Mouse (Mus musculus): ENCODE results near the gene Eras. TPM values are rescaled to one million over a fixed set of nuclear protein-coding genes. Genes with fewer than 3 reads are reported as not detected.

Eras gene
- polyA plus RNA-seq, 1 experiment from 2014 or later: not detected

Other genes starting within 250 kb of the Eras start
- 0.21 TPM in 1 of 2 replicates, not detected in the other for gene Magix, start 247.4 kb downstream of the Eras start, polyA plus RNA-seq (2014; fragmentation: Nextera tagmentation; extraction: Ambion mirVana)
- 40.9 and 43.4 TPM in 2 replicates for gene Gpkow, start 231.5 kb downstream of the Eras start, polyA plus RNA-seq (2014; fragmentation: Nextera tagmentation; extraction: Ambion mirVana)
- 16.7 and 20.6 TPM in 2 replicates for gene Wdr45, start 214.3 kb downstream of the Eras start, polyA plus RNA-seq (2014; fragmentation: Nextera tagmentation; extraction: Ambion mirVana)
- gene Gm45208, start 206.4 kb downstream of the Eras start, polyA plus RNA-seq (2014; fragmentation: Nextera tagmentation; extraction: Ambion mirVana): not detected in 2 replicates
- 85.7 and 99.5 TPM in 2 replicates for gene Praf2, start 200.2 kb downstream of the Eras start, polyA plus RNA-seq (2014; fragmentation: Nextera tagmentation; extraction: Ambion mirVana)
- gene Ccdc120, start 177.7 kb downstream of the Eras start, polyA plus RNA-seq (2014; fragmentation: Nextera tagmentation; extraction: Ambion mirVana): 21.4 and 22.8 TPM in 2 replicates
- gene Tfe3, start 166.0 kb downstream of the Eras start, polyA plus RNA-seq (2014; fragmentation: Nextera tagmentation; extraction: Ambion mirVana): 17.7 and 20.6 TPM in 2 replicates
- gene Gripap1, start 138.8 kb downstream of the Eras start, polyA plus RNA-seq (2014; fragmentation: Nextera tagmentation; extraction: Ambion mirVana): 34.4 and 41.7 TPM in 2 replicates
- 0.97 and 1.5 TPM in 2 replicates for gene Kcnd1, start 106.3 kb downstream of the Eras start, polyA plus RNA-seq (2014; fragmentation: Nextera tagmentation; extraction: Ambion mirVana)
- gene Otud5, start 87.2 kb downstream of the Eras start, polyA plus RNA-seq (2014; fragmentation: Nextera tagmentation; extraction: Ambion mirVana): 34.5 and 34.7 TPM in 2 replicates
- gene Pim2, start 50.3 kb downstream of the Eras start, polyA plus RNA-seq (2014; fragmentation: Nextera tagmentation; extraction: Ambion mirVana): 5.2 and 5.4 TPM in 2 replicates
- gene Slc35a2, start 44.6 kb downstream of the Eras start, polyA plus RNA-seq (2014; fragmentation: Nextera tagmentation; extraction: Ambion mirVana): 9.4 and 11.4 TPM in 2 replicates
- 137 and 151 TPM in 2 replicates for gene Pqbp1, start 29.3 kb downstream of the Eras start, polyA plus RNA-seq (2014; fragmentation: Nextera tagmentation; extraction: Ambion mirVana)
- 185 and 195 TPM in 2 replicates for gene Timm17b, start 29.2 kb downstream of the Eras start, polyA plus RNA-seq (2014; fragmentation: Nextera tagmentation; extraction: Ambion mirVana)
- gene Gm10491, start 20.8 kb downstream of the Eras start, polyA plus RNA-seq (2014; fragmentation: Nextera tagmentation; extraction: Ambion mirVana): not detected in 2 replicates
- gene Gm10490, start 19.1 kb downstream of the Eras start, polyA plus RNA-seq (2014; fragmentation: Nextera tagmentation; extraction: Ambion mirVana): not detected in 2 replicates
- 0.20 and 0.25 TPM in 2 replicates for gene Pcsk1n, start 8.8 kb downstream of the Eras start, polyA plus RNA-seq (2014; fragmentation: Nextera tagmentation; extraction: Ambion mirVana)
- 42.7 and 43.6 TPM in 2 replicates for gene Hdac6, start 19.3 kb upstream of the Eras start, polyA plus RNA-seq (2014; fragmentation: Nextera tagmentation; extraction: Ambion mirVana)
- 2.7 and 3.4 TPM in 2 replicates for gene Gata1, start 49.5 kb upstream of the Eras start, polyA plus RNA-seq (2014; fragmentation: Nextera tagmentation; extraction: Ambion mirVana)
- not detected in 2 replicates for gene Glod5, start 89.9 kb upstream of the Eras start, polyA plus RNA-seq (2014; fragmentation: Nextera tagmentation; extraction: Ambion mirVana)
- 95.7 and 102 TPM in 2 replicates for gene Suv39h1, start 146.2 kb upstream of the Eras start, polyA plus RNA-seq (2014; fragmentation: Nextera tagmentation; extraction: Ambion mirVana)
- 0.27 and 0.44 TPM in 2 replicates for gene Was, start 161.9 kb upstream of the Eras start, polyA plus RNA-seq (2014; fragmentation: Nextera tagmentation; extraction: Ambion mirVana)
- gene Wdr13, start 204.3 kb upstream of the Eras start, polyA plus RNA-seq (2014; fragmentation: Nextera tagmentation; extraction: Ambion mirVana): 12.4 and 15.6 TPM in 2 replicates
- gene Rbm3, start 217.3 kb upstream of the Eras start, polyA plus RNA-seq (2014; fragmentation: Nextera tagmentation; extraction: Ambion mirVana): 538 and 539 TPM in 2 replicates
- 15.4 and 15.5 TPM in 2 replicates for gene Tbc1d25, start 247.6 kb upstream of the Eras start, polyA plus RNA-seq (2014; fragmentation: Nextera tagmentation; extraction: Ambion mirVana)